Mouse (Mus musculus): ENCODE results near the gene Gm14147.
"Not testable (repeated sequence)": the region's sequence is repeated elsewhere in the genome, so short reads cannot be mapped to it uniquely, and the experiment has no call there.

Gm14147 gene

DNA sequence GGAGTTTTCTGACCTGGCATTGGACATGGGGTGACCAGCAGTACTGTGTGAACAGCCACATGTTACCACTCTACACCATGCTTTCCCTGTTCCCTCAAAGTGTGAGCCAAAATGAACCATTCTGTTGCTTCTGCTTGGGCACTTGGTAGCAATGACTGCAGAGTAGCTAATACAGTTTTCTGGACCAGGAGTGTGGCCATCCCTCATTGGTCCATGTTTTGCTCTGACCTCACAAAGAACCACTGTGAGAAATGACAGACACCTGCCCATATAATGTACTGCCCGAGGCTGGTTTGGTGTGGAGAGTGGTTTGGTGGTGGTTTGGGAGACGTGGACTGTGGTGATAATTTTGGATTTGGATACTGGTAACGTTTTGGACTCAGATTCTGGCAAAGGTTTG, at the start of gene Gm14147:
Gm14147 (plus strand) TSS at position 301 of the 400 bp plus-strand sequence.
- DNase-seq (ENCODE audit: low read depth): not testable (repeated sequence)

DNA sequence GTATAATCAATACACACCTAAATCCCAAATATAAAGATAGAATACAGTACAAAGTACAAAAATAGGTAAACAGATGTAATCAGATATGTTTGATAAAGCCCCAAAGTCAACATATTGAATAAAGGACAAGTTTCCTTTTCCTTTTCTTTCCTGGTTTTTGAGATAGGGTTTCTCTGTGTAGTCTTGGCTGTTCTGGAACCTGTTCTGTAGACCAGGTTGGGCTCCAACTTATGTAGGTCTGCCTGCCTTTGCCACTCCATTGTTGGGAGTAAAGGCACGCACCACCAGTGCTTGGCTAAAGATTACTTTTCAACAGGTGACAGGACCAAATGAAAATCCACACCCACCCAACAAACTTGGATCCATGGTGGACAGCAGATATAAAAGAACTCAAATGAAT, 41.4 kb upstream of the Gm14147 start:
- no peak for DNase-seq (ENCODE audit: low read depth)

DNA sequence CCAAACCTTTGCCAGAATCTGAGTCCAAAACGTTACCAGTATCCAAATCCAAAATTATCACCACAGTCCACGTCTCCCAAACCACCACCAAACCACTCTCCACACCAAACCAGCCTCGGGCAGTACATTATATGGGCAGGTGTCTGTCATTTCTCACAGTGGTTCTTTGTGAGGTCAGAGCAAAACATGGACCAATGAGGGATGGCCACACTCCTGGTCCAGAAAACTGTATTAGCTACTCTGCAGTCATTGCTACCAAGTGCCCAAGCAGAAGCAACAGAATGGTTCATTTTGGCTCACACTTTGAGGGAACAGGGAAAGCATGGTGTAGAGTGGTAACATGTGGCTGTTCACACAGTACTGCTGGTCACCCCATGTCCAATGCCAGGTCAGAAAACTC, 5.8 kb upstream of the Gm14147 start, which contains the start of gene Gm14151:
Gm14151 (minus strand) TSS at position 101 of the 400 bp plus-strand sequence.
- not testable (repeated sequence) for DNase-seq (ENCODE audit: low read depth)
